Mouse (Mus musculus): ENCODE results near the gene Tob2. TPM values are rescaled to one million over a fixed set of nuclear protein-coding genes. Genes with fewer than 3 reads are reported as not detected.

Tob2 gene
- polyA plus RNA-seq, 1 experiment from 2014 or later, result 22.6 TPM

Other genes starting within 250 kb of the Tob2 start
- gene L3mbtl2, start 194.9 kb downstream of the Tob2 start, polyA plus RNA-seq (2016; fragmentation: Nextera tagmentation; extraction: Ambion mirVana), result 25.5 and 25.6 TPM in 2 replicates
- gene Chadl, start 161.5 kb downstream of the Tob2 start, polyA plus RNA-seq (2016; fragmentation: Nextera tagmentation; extraction: Ambion mirVana), result 10.4 and 11.1 TPM in 2 replicates
- gene Zc3h7b, start 113.7 kb downstream of the Tob2 start, polyA plus RNA-seq (2016; fragmentation: Nextera tagmentation; extraction: Ambion mirVana), result 42.0 and 46.4 TPM in 2 replicates
- 121 and 125 TPM in 2 replicates for gene Rangap1, start 113.3 kb downstream of the Tob2 start, polyA plus RNA-seq (2016; fragmentation: Nextera tagmentation; extraction: Ambion mirVana)
- 26.1 and 27.2 TPM in 2 replicates for gene Tef, start 56.4 kb downstream of the Tob2 start, polyA plus RNA-seq (2016; fragmentation: Nextera tagmentation; extraction: Ambion mirVana)
- gene Phf5a, start 13.1 kb upstream of the Tob2 start, polyA plus RNA-seq (2016; fragmentation: Nextera tagmentation; extraction: Ambion mirVana), result 147 and 168 TPM in 2 replicates
- 139 and 143 TPM in 2 replicates for gene Aco2, start 13.5 kb upstream of the Tob2 start, polyA plus RNA-seq (2016; fragmentation: Nextera tagmentation; extraction: Ambion mirVana)
- gene Polr3h, start 67.4 kb upstream of the Tob2 start, polyA plus RNA-seq (2016; fragmentation: Nextera tagmentation; extraction: Ambion mirVana), result 60.1 and 62.4 TPM in 2 replicates
- gene Csdc2, start 78.0 kb upstream of the Tob2 start, polyA plus RNA-seq (2016; fragmentation: Nextera tagmentation; extraction: Ambion mirVana), result 7.9 and 9.6 TPM in 2 replicates
- gene Pmm1, start 102.1 kb upstream of the Tob2 start, polyA plus RNA-seq (2016; fragmentation: Nextera tagmentation; extraction: Ambion mirVana), result 16.7 and 17.1 TPM in 2 replicates
- gene 1700029P11Rik, start 121.7 kb upstream of the Tob2 start, polyA plus RNA-seq (2016; fragmentation: Nextera tagmentation; extraction: Ambion mirVana), result not detected in 2 replicates
- 91.2 and 91.6 TPM in 2 replicates for gene Xrcc6, start 129.0 kb upstream of the Tob2 start, polyA plus RNA-seq (2016; fragmentation: Nextera tagmentation; extraction: Ambion mirVana)
- gene Desi1, start 175.1 kb upstream of the Tob2 start, polyA plus RNA-seq (2016; fragmentation: Nextera tagmentation; extraction: Ambion mirVana), result 30.4 TPM in 2 replicates
- gene Snu13, start 188.8 kb upstream of the Tob2 start, polyA plus RNA-seq (2016; fragmentation: Nextera tagmentation; extraction: Ambion mirVana), result 263 and 272 TPM in 2 replicates
- gene 4930407I10Rik, start 200.4 kb upstream of the Tob2 start, polyA plus RNA-seq (2016; fragmentation: Nextera tagmentation; extraction: Ambion mirVana), result not detected in 2 replicates
- 0.10 TPM in 1 of 2 replicates, not detected in the other for gene Mei1, start 211.2 kb upstream of the Tob2 start, polyA plus RNA-seq (2016; fragmentation: Nextera tagmentation; extraction: Ambion mirVana)